Mouse (Mus musculus) monocyte, adult 5-6 weeks (primary cell): ENCODE data around the gene Crip2. TPM values are rescaled to one million over a fixed set of nuclear protein-coding genes. Genes with fewer than 3 reads are reported as not detected.

Source experiments
- total RNA-seq: library from RNA; stranded (forward); fragments of 200-1000, 200-491, 200-594 nt; gene quantifications from 3 replicates; pipeline ENCODE4 v1.2.3, GENCODE M21; 2017

Crip2 gene
- total RNA-seq, 1 experiment from 2014 or later = 0.57 TPM

Other genes with a start within 250 kb of the Crip2 start
- gene Jag2, start 210.5 kb upstream of the Crip2 start, total RNA-seq = 0.11 to 3.6 TPM (median 3.4 TPM) in 3 replicates
- 6.5 to 9.3 TPM (median 7.9 TPM) in 3 replicates for gene Nudt14, start 198.1 kb upstream of the Crip2 start, total RNA-seq
- gene Btbd6, start 163.8 kb upstream of the Crip2 start, total RNA-seq = 2.6 to 4.7 TPM (median 3.0 TPM) in 3 replicates
- 84.1 to 109 TPM (median 105 TPM) in 3 replicates for gene Brf1, start 139.5 kb upstream of the Crip2 start, total RNA-seq
- gene Pacs2, start 125.7 kb upstream of the Crip2 start, total RNA-seq = 20.5 to 30.3 TPM (median 27.8 TPM) in 3 replicates
- 0.39 TPM in 1 of 3 replicates, not detected in the others for gene Tex22, start 65.7 kb upstream of the Crip2 start, total RNA-seq
- gene Mta1, start 42.0 kb upstream of the Crip2 start, total RNA-seq = 9.6 to 19.4 TPM (median 12.7 TPM) in 3 replicates
- 1,094 to 1,293 TPM (median 1,104 TPM) in 3 replicates for gene Crip1, start 6.1 kb downstream of the Crip2 start, total RNA-seq
- gene Tedc1, start 16.2 kb downstream of the Crip2 start, total RNA-seq = 3.6 to 8.8 TPM (median 4.8 TPM) in 3 replicates
- 0.19 TPM in 1 of 3 replicates, not detected in the others for gene Tmem121, start 45.7 kb downstream of the Crip2 start, total RNA-seq